Mouse (Mus musculus) thymus, postnatal 14 days (tissue): Measurements from ENCODE around the gene Pde11a.

Source experiments
- DNase-seq: peaks from one replicate; pipeline ENCODE4 v3.0.0; 2021

Pde11a gene

DNA sequence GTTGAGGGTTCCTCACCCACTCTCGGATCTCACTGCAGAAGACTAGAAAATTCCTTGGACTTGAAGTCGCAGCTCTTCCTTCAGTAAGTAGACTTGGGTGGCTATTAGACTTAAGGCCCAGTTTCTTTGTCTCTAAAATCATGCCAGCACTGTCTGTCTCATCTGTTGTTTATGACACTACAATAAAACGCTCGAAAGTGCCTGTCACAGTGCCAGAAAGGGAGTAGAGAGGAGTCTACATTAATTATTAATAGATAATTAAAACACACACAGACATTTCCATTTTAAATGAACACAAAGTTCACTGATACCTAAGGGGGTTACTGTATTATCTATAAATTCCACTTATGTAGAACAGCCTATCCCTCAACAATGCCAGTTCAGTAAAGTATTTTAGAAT is 287.7 kb downstream of the Pde11a start:
- DNase-seq = no peak

DNA sequence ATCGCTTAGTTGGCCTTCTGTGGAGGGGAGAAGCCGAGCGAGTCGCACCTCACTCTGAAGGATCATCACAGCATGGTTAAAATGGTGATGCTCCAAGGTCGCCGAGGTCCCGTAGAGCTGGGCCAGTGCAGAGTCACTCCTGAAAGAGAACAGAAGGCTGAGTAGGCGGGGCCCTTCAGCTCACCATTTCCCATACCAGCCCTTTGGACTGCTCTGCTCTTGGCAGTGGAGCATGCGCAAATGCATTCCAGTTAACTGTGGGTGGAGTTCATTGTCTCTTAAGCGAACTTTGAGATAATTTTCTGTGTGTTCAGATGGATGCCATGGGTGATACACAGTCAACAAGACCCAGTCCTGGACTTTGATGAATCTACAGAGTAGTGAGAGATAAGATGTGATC is 288.5 kb downstream of the Pde11a start:
- no peak for DNase-seq

DNA sequence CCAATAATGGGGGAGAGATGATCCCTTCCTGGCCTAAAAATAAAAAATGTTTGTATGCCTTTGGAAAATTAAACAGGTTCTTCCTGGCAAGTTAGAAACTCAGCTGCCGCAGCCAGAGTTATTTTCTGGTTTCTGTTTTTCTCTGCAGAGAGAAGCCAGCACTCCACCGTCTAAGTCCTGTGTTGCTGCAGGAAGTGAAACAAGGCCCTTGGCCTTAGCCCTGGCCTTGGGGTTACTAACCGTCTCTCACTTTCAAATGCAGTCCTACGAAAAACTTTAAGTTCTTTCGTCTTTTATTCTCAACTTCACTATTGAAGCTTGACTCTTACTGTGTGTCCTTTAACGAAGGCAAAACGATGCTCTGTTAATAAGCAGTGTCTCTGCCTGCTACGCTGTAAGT is 289.0 kb downstream of the Pde11a start:
- DNase-seq = no peak

DNA sequence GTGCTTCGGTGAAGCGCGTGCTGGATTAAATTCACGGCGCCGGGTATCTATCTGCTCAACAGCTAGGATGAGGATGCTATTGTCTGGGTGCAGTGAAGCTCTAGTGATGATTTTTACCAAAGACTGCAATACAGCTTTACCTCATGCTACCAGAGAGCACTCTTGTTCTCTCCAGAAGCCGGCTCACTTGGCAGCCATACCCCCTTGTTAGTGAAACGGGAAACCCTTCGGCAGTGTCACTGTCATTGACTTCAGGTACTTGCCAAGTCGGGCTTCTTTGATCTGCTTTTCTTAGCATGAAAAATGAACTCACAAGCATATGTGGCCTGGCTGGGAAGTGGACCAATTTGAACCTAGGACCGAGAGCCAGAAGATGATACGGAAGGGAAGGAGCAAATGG is 290.8 kb downstream of the Pde11a start:
- DNase-seq = no peak

DNA sequence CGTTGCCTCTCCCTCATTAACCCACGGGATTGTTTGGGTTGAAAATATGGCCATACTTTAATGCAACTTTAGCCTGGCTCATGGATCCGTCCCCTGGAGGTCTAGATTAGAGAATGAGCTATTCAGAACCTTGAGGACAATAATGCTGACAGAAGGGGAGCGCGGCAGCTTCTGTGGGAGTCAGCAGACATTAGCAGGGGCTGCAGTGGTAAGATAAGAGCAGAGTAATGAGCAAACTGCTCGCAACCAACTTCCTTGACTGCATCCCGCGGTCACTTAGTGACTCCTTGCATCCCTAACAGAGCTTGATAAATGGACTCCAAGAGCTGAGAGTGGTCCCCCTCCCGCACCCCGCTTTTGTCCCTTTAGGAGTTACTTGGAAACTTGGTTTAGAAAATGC is 296.4 kb downstream of the Pde11a start:
- DNase-seq = no peak

DNA sequence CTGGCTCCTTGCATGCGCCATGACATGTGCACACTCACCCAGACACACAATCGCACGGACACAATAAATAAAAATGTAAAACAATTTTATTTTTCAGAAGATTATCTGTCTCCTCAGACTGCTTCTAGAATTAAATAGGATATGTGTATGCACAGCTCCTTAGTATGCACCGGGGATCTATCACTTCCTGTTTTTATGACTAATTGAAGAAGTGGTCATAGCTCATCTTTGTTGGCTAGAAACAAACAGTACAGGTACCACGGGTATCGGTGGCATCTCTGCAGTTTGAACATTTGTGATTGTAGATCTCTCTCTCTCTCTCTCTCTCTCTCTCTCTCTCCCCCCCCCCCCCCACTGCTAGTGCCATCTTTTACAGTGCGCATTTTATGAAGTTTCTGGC is 298.5 kb downstream of the Pde11a start:
- no peak for DNase-seq

DNA sequence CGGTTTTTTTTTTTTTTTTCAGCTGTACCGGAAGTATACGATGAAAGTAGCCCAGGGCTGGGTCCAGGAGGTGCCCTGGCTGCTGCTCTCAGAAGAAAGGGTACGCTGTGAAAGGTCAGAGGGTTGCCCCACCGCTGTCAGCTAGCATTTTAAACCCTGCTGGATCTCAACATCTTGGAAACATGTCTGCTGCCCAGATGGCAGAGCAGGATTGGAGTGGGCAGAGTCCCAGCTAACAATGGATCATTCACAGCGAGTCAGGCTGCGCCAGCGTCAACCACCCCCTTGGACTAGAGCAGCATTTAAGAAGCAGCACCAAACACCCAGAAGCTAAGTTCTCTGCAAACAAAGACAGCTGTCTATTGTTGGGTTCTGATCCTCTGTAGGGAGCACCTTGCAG is 308.5 kb downstream of the Pde11a start:
- DNase-seq = no peak

DNA sequence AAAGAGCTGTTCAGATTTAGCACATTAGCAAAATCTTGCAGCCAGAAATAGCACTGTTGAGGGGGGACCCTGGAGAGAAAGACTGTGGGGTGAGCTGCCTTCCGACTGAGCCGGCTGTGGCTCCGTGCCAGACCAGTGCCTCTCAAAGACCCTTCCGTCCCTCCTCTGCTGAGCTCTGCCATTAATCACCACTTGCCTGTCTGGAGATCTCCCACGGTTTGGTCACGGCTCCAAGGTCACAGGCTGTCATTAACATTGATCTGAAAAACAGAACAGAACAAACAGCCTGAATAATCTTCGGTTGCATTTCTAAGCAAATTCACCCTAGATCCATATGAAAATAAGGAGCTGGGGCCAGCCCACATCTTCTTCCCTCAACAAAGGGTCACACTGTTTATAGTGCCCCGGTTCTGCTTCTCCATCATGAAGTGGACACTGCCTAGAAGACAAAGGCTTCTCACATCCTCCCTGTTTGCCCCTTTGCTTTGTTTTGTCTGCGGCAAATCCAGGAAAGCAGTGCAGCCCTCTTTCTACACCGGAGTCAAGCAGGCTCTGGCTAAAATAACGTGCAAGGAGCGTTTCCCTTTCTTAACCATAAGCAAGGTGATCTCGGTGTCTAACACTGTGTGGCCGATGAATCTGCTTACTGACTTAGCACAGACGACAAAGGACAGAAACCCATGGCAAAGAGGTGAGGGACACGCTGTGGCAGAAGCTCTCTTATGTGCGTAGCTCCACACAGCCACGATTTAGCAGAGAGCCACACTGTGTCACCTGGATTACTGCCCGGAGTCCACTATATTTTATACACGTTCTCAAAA is 309.3 kb downstream of the Pde11a start:
- DNase-seq = no peak

DNA sequence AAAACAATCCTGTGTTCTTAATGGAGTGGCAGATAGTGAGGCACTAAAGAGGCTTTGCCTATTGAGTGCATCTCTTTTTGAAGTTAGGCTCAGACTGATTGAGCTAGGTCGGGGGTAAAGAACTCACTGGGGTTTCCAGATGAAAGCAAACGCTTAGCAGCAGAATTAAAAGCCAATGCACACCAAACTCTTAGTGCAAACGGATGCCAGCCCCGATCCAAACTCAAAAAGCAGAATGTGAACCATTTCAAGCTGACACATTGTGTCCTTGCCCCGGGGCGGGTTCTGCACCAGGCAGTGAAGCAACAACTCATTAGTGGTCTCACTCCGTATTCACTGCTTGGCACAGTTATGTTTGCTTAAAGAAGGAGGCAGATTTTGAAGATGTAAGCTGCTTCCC is 321.7 kb downstream of the Pde11a start:
- DNase-seq = no peak

DNA sequence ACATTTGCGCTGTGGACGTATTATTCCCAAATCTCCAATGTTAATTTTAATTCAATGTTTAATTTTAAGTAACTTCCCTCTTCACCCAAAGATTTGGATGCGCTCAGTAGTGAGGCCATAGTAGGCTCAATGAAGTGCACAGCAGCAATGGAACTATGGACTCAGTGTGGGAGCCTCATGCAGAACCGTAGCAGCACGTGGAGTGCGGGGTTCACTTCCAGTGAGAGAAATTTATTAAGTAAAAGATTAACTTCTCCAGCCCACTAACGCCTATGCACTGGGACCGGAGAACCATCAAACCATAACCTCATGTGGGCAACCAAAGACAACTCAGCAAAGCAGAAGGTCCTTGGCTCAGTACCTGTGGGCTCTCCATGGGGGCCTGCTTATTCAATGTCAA is 322.4 kb downstream of the Pde11a start:
- no peak for DNase-seq

DNA sequence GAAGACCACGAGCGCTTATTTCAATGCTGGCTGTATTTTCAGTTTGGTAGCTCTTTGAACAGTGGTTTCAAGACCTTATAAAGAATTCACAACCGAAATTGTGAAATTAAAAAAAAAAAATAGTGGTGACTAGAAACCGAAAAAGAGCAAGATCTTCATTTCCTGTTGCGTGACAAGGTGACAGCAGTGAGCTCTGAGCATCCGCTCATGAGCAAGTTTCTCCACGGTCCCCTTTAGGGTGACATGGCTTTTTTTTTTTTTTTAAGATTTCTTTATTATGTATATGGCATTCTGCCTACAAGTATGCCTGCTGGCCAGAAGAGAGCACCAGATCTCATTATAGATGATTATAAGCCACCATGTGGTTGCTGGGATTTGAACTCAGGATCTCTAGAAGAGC is 323.1 kb downstream of the Pde11a start:
- DNase-seq = no peak

DNA sequence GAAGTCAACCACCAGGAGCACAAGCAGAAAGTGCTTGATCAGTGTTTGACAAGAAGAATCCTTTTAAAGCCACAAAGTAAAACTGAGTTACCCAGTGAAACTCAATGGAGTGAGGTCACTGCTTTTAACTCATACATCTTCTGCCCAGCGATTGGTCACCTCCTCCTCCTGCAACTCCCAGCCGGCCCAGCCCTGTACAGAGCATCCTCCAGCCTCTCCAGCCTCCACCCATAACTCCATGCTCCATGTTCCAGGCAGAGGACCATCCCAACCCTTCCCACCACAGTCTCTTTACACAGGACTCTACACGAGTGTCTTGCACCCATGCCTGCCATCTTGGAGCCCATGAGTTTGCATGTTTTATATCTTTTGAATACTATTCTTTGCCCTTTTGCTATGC is 323.9 kb downstream of the Pde11a start:
- no peak for DNase-seq

DNA sequence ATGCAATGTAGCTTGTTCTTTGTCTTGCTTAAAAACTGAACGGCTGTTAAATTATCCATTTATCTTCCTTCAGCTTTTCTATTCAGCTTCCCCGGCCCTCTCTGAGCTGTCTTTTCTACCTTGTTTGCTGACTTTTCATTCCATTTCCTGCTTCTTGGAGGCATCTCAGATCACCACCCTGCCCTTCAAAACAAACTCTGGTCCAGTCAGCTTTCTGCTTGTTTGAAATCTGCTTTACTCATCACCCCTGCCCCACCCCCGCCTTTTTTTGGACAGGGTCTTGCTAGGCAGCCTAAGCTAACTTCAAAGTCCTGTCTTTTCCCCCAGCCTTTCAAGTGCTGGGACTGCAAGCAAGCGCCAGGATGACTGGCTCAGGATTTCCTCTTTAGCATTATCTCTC is 332.4 kb downstream of the Pde11a start:
- no peak for DNase-seq

DNA sequence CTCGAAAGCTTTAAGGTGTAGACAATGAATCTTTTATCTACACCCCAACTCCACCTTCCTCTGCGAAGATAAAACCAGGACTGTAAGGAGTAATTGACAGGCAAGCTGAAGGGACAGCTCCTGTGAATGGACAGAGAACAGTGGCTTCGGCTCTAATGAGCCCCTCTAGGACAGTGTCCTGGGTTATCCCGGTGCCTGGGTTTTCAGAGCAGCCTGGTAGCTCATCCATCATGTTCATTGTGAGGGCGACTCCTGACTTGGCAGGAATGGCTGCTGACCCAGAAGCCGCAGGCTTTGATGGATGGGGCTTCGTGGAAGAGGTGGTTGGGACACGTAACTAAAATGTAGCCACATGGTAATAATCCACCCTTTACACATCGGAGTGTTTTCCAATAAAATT is 335.7 kb downstream of the Pde11a start:
- no peak for DNase-seq

DNA sequence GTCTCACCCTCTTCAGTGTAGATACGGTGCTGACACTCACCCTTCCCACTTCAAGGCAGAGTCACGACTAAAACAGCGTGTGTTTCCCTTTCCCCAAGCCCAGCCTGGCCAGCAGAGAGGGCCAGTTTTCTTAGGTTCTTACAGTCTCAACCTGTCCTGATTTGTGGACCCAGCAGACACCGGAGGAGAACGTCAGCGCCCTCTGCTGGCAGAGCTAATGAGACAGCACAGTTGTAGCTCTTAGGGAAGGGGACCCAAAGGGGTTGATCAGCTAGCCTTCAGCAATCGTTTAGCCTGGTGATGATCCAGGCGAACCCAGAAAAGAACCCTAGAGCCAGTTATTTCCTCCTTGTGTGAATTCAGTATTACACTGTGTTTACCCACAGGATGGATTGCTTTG is 337.2 kb downstream of the Pde11a start:
- DNase-seq = peak; percentile 78

DNA sequence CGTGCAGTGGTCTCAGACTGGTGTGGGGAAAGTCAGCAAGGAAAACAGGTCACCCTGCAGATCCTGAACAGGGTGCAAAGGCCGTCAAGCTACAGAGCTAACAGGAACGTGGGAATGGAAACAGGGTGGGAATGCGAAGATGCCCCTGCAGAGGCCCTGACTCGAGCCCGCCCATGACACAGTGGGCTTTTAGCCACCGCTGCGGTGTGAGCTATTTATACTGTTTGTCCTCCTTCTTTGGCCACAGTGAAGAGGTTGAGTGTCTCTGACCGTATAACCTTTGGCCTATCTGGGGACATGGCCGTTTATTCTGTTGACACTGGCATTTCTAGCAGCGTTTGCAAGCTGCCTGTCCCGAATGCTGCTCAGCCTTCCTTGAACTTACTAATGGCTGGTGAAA is 338.9 kb downstream of the Pde11a start:
- no peak for DNase-seq

DNA sequence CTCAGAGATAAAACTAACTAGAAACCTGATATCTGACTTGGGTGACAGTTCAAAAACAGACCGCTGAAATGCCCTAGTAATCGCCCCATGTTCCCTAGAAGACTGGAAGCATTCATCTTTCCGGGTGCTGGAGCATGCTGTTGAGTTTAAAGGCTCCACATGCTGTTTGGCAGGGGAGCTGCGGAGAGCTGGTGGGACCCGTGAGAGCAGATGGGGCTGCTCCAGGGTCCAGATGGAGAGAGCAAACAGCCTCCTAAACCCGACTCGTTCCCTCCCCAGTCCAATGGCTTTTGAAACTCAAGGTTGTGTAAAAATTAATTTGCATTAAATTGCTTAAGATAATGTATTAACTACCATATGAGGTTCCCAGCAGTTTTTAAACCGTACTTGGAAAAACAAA is 339.9 kb downstream of the Pde11a start:
- DNase-seq = no peak

DNA sequence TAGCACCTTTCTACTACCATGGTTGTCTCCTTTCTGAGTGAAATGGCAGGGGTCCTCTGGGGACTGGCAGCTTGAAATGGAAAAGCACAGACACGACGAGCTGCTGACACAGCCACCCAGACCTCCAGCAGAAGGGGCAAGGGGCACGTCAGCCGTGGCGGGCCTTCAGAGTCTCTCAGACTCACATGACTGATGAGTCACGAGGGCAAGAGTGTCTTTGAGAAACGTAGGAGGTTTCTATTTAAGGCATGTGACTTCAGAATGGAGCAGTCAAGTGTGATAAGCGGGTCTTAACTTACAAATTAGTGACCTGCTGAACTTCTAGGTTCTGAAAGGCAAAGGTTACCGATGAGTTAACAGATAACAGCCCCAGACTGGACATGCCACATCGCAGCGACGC is 340.8 kb downstream of the Pde11a start:
- no peak for DNase-seq

DNA sequence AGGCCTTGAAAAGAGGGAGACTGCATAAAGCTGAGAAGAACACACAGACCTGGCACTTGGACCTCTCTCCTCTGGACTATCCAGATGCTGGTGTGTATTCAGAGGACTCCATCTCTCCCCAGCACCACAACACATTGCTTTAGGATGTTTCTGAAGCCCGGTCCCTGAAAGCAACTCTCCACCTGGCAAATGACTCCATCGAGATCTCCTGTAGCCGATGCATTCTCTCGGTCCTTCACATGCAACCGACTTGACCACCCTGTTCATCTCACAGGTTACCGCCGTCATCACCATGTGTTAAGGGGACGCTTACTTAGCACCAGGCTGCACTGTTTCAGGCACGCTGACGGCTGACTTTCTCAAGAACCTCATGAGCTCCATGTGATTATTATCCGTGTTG is 343.7 kb downstream of the Pde11a start:
- no peak for DNase-seq

DNA sequence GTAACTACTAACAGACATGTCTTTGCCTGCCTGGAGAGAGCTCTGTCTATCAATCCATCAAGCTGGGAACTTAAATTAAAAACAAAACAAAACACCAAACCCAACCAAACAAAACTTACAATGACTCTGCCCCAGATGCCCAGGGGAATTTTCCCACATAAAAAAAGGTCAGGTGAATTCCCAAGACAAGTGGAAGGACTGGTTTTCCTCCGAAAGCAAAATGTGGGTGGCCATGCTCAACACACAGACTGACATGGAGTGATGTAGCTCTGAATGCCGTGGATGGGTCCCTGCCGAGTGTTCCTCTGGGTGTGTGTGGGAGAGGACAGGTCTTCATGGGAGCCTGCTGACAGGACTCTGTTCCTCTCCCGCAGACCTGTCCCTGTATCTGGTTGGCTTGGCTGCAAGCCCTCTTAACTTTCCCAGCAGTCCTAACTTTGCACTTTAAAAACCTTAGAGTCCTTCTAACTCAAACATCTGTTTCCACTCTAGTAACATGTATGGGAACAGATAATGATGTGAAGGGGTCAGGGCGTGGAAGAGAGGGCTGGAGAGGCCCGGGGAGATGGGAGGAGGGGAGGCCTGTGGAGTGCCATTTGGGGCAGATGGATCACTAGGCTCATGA is 346.9 kb downstream of the Pde11a start:
- DNase-seq = no peak

DNA sequence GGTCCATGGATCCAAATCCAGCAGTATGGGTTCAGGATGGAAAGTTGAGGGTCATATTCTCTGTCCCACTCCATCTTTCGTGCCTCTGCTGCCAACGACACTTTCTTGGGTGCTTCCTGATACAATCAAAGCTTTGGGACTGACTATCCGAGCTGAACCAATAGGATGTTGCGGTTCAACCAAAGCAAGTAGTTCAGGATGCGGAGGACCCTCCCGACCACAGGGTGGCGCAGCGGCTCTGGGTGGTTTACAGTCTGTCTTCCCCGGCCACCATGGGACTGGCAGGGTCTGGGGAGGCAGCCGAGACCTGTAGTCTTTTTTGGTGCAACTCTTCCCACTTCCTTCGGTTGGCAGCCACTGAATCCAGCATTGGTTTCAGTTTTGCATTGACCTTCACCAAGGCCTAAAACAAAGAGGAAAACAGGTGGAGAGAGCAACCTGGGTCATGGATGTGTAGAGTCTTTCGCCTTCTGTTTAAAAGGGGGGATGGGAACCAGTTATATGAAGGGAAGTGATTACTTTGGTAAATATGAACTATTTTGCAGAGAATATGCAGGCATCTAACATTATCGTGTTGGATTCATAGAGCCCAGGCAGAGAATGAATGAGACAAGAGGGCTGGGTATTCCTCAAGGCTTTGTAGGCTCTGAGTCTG is 347.6 kb downstream of the Pde11a start:
- peak; percentile 80 for DNase-seq

DNA sequence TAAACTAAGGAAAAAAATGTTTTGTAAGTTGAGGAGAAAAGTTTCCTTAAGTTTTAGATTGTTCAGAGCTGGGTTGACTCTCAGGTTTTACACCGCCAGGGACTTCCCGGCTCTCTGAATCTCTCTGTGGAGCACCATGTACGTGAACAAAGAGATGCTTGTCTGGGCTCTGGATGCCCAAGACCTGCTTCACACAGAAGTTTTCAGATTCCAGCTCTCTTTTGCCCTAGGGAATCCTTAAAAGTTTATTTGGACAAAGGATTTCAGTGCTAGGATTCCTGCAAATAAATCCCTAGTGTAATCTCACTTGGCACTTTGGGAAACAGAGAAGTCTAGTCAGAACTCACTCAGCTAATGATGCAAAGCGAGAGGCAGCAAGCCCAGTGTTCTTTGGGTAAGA is 348.9 kb downstream of the Pde11a start:
- DNase-seq = no peak

DNA sequence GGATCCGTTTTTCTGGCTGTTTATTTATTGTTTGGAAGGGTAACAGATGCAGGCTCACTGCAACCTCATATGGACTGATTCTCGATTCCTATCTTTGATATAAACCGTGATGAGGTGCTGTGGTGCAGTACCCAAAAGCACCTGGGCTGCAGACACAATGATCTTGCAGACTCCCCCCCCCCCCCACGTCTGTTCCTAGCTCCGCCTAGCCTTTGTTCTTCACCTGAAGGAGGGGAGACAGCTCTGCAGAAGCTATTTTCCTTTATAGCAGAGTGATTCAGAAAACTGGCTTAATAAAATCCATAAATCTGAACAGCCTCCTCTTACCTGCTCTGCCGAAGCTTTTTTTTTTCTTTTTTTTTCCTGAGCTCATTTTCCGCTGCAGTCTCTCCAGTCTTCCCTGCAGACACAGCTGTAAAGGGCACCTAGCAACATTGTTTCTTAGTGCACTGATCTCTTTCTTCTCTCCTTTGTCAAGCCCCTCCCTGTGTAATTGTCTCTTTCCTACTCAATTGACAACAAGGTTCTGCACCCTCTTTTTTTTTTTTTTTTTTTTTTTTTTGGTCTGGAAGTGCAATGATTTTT is 349.7 kb downstream of the Pde11a start:
- DNase-seq = no peak

DNA sequence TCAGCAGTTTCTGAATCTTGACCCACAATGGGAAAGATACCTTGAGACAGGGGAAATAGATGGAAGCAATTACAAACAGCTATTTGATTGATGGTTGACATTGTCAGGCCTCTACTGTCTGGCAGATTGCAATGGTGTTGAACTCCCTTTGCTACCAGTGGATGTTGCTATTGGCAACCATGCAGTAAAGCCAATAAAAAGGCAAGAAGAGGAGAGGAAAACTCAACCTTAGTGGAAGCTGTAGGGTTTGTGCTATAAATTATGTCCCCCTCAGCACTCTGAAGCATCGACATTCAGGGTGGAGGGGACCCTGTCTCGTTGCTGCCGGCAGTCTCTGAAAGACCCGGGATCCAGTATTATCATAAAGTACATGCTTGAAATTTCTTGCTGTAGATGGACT is 350.2 kb downstream of the Pde11a start:
- DNase-seq = no peak
